Mouse (Mus musculus): ENCODE results near the gene Vmn2r73.
"Not testable (repeated sequence)": the region's sequence is repeated elsewhere in the genome, so short reads cannot be mapped to it uniquely, and the experiment has no call there.

Vmn2r73 gene

GRCm38 (mm10) chr7:85876166-85876565 is at the start of gene Vmn2r73:
Gene Vmn2r73, minus strand, starts transcription at chr7:85876266.
- DNase-seq (ENCODE audit: extremely low spot score, low spot score), result no peak

GRCm38 (mm10) chr7:85840090-85840948 is 35.7 kb downstream of the Vmn2r73 start:
- DNase-seq (ENCODE audit: extremely low spot score, low spot score), result no peak

- not testable (repeated sequence) for DNase-seq (ENCODE audit: extremely low spot score, low spot score)
Observed at GRCm38 (mm10) chr7:85818092-85818491, 58.0 kb downstream of the Vmn2r73 start.

All from neural tube, embryonic 10.5 days (tissue).